Mouse (Mus musculus): ENCODE measurements at regions not wholly inside any gene's neighbourhood (a gene's known extent, or its start where the extent isn't known, plus 50 kb on each side); places are given as distances from the start of the nearest gene placed in this dataset.

- no peak for DNase-seq (ENCODE audit: low read depth)
These were observed 52.4 kb upstream of the Aldh1b1 start for GRCm38 (mm10) chr4:45746451-45746850.

GRCm38 (mm10) chr4:45745746-45746145, 53.1 kb upstream of the Aldh1b1 start:
- DNase-seq (ENCODE audit: low read depth), result no peak

GRCm38 (mm10) chr4:45744849-45745407, 53.9 kb upstream of the Aldh1b1 start:
- DNase-seq (ENCODE audit: low read depth), result no peak

GRCm38 (mm10) chr4:45740779-45741365, 58.0 kb upstream of the Aldh1b1 start:
- no peak for DNase-seq (ENCODE audit: low read depth)

- no peak for DNase-seq (ENCODE audit: low read depth)
These were observed 58.5 kb upstream of the Aldh1b1 start for GRCm38 (mm10) chr4:45740319-45740718.

GRCm38 (mm10) chr4:45739696-45740095, 59.1 kb upstream of the Aldh1b1 start:
- DNase-seq (ENCODE audit: low read depth), result no peak

GRCm38 (mm10) chr4:45739168-45739567, 59.7 kb upstream of the Aldh1b1 start:
- DNase-seq (ENCODE audit: low read depth), result no peak

GRCm38 (mm10) chr4:45738746-45739145, 60.1 kb upstream of the Aldh1b1 start:
- no peak for DNase-seq (ENCODE audit: low read depth)

- DNase-seq (ENCODE audit: low read depth), result no peak
These were observed 62.5 kb upstream of the Aldh1b1 start for GRCm38 (mm10) chr4:45736215-45736815.

- DNase-seq (ENCODE audit: low read depth), result no peak
These were observed 64.8 kb upstream of the Aldh1b1 start for GRCm38 (mm10) chr4:45734011-45734410.

GRCm38 (mm10) chr4:45730862-45731831, 67.7 kb upstream of the Aldh1b1 start:
- no peak for DNase-seq (ENCODE audit: low read depth)

GRCm38 (mm10) chr4:45729801-45730200, 69.0 kb upstream of the Aldh1b1 start:
- no peak for DNase-seq (ENCODE audit: low read depth)

- no peak for DNase-seq (ENCODE audit: low read depth)
These were observed 70.0 kb upstream of the Aldh1b1 start for GRCm38 (mm10) chr4:45728825-45729224.

- DNase-seq (ENCODE audit: low read depth), result no peak
These were observed 70.9 kb upstream of the Aldh1b1 start for GRCm38 (mm10) chr4:45727915-45728314.

- DNase-seq (ENCODE audit: low read depth), result no peak
These were observed 71.3 kb upstream of the Aldh1b1 start for GRCm38 (mm10) chr4:45727474-45727873.

GRCm38 (mm10) chr4:45726783-45727182, 72.0 kb upstream of the Aldh1b1 start:
- DNase-seq (ENCODE audit: low read depth), result no peak

GRCm38 (mm10) chr4:45725055-45725910, 73.5 kb upstream of the Aldh1b1 start:
- no peak for DNase-seq (ENCODE audit: low read depth)

GRCm38 (mm10) chr4:45720352-45720751, 78.5 kb upstream of the Aldh1b1 start:
- no peak for DNase-seq (ENCODE audit: low read depth)

- no peak for DNase-seq (ENCODE audit: low read depth)
These were observed 79.3 kb upstream of the Aldh1b1 start for GRCm38 (mm10) chr4:45719564-45719963.

GRCm38 (mm10) chr4:45715878-45716277, 82.9 kb upstream of the Aldh1b1 start:
- no peak for DNase-seq (ENCODE audit: low read depth)

- no peak for DNase-seq (ENCODE audit: low read depth)
These were observed 84.8 kb upstream of the Aldh1b1 start for GRCm38 (mm10) chr4:45713837-45714508.

Measured in fibroblast of lung, adult 2 months (primary cell).